Mouse (Mus musculus) adrenal gland, postnatal 25 days (tissue): ENCODE results near the gene Kat7. TPM values are rescaled to one million over a fixed set of nuclear protein-coding genes. Genes with fewer than 3 reads are reported as not detected.

ENCODE experiments used
- DNase-seq: peaks from one replicate; pipeline ENCODE4 v3.0.0; 2021; ENCODE audit warnings: mixed read lengths
- total RNA-seq: library from RNA; stranded (reverse); gene quantifications from 2 replicates; pipeline ENCODE4 v1.2.3, GENCODE M21; 2021

Gene Kat7
- total RNA-seq, 1 experiment from 2014 or later, result 58.0 TPM

DNA sequence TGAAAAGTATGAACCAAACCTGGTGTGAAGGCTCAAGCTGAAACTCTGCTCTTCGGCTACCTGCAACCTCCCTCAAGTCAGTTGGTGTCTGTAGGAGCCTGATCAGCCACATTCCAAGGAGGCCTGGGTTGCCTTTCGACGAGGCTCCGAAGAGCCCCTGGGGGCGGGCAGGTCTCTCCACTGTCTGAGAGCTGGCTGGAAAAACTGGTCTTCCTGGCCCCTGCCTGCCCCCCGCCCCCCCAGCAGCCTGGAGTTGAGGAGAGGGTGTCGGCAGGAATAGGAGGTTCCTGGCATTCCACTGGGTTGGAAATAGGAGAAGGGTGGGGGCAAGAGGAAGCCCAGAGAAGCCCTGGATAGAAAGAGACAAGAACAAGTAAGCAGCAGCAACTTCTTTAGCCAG is 84.6 kb downstream of the Kat7 start:
- no peak for DNase-seq

Other genes with a start within 250 kb of the Kat7 start
- 36.8 and 40.7 TPM in 2 replicates for gene Itga3, start 233.4 kb downstream of the Kat7 start, total RNA-seq
- not detected in 2 replicates for gene Dlx3, start 190.1 kb downstream of the Kat7 start, total RNA-seq
- not detected in 2 replicates for gene Dlx4, start 164.0 kb downstream of the Kat7 start, total RNA-seq
- gene Tac4, start 48.7 kb downstream of the Kat7 start, total RNA-seq, result not detected in 2 replicates
- gene Fam117a, start 26.8 kb upstream of the Kat7 start, total RNA-seq, result 13.7 and 13.8 TPM in 2 replicates
- 51.8 and 53.9 TPM in 2 replicates for gene Slc35b1, start 74.4 kb upstream of the Kat7 start, total RNA-seq
- gene Spop, start 103.8 kb upstream of the Kat7 start, total RNA-seq, result 131 and 144 TPM in 2 replicates
- gene Nxph3, start 204.3 kb upstream of the Kat7 start, total RNA-seq, result 2.0 and 2.9 TPM in 2 replicates